Mouse (Mus musculus): ENCODE measurements around the gene Actg1.

- TF ChIP-seq CTCF (IDR thresholded peaks at IDR 0.05; ENCODE audit: low read depth, low read length) (no peak), POLR2A (IDR thresholded peaks at IDR 0.05; ENCODE audit: insufficient read depth, low read length) (no peak)
Measured at GRCm38 (mm10) chr11:120317456-120317855, 30.9 kb downstream of the Actg1 start.
